Mouse (Mus musculus): Measurements from ENCODE around the gene Olfr1151. TPM values are rescaled to one million over a fixed set of nuclear protein-coding genes. Genes with fewer than 3 reads are reported as not detected.

The Olfr1151 gene
- not detected in 2 replicates for polyA plus RNA-seq (2015; fragmentation: Nextera tagmentation; extraction: Ambion mirVana)

GRCm38 (mm10) chr2:87855562-87855961 lies at the start of gene Olfr1151:
Olfr1151 (plus strand) TSS chr2:87855862.
- WGBS, result 85% methylated on average over 1 of the region's 1 CpGs
- DNase-seq (ENCODE audit: low spot score) (no peak), ATAC-seq (ENCODE audit: low FRiP score, low TSS enrichment) (no peak)
- Histone ChIP-seq H3K9ac (ENCODE audit: low read length) (no peak within 1 kb of the TSS), H3K27me3 (ENCODE audit: control insufficient read depth, insufficient read depth, low read length) (no peaks in the 10 kb centered on the region), H3K4me1 (replicated peaks; ENCODE audit: control insufficient read depth, insufficient read depth) (no peaks in the 10 kb centered on the region), H3K27ac (replicated peaks) (no peak within 1 kb of the TSS), H3K4me2 (replicated peaks; ENCODE audit: low read depth) (no peak within 1 kb of the TSS), H3K4me3 (ENCODE audit: low read depth, low read length) (no peak within 1 kb of the TSS), H3K36me3 (ENCODE audit: control insufficient read depth, insufficient read depth, low read length) (no peaks in the 10 kb centered on the region), H3K9me3 (ENCODE audit: control insufficient read depth, low read length) (no peaks in the 10 kb centered on the region)
- TF ChIP-seq EP300 (optimal IDR thresholded peaks at IDR 0.05), result no peak
- no peak for TF ChIP-seq CTCF (IDR thresholded peaks at IDR 0.05; ENCODE audit: low read depth)

- H3K36me3 ChIP-seq (ENCODE audit: control insufficient read depth, insufficient read depth, low read length), result no peaks in the 10 kb centered on the region
- 53% methylated on average over 1 of the region's 1 CpGs for WGBS
- H3K9ac ChIP-seq (ENCODE audit: low read length), result no peak within 1 kb of the TSS
- ATAC-seq (ENCODE audit: low FRiP score, low TSS enrichment), result no peak
- H3K4me2 ChIP-seq (replicated peaks; ENCODE audit: low read depth), result no peak within 1 kb of the TSS
- no peaks in the 10 kb centered on the region for H3K9me3 ChIP-seq (ENCODE audit: control insufficient read depth, low read length)
- H3K27me3 ChIP-seq (ENCODE audit: control insufficient read depth, insufficient read depth, low read length), result no peaks in the 10 kb centered on the region
- H3K4me1 ChIP-seq (replicated peaks; ENCODE audit: control insufficient read depth, insufficient read depth), result no peaks in the 10 kb centered on the region
- no peak for TF ChIP-seq EP300 (optimal IDR thresholded peaks at IDR 0.05)
- TF ChIP-seq CTCF (IDR thresholded peaks at IDR 0.05; ENCODE audit: low read depth), result no peak
- no peak within 1 kb of the TSS for H3K4me3 ChIP-seq (ENCODE audit: low read depth, low read length)
- H3K27ac ChIP-seq (replicated peaks), result no peak within 1 kb of the TSS
- no peak for DNase-seq (ENCODE audit: low spot score)
Measured at GRCm38 (mm10) chr2:87809522-87809921, 46.1 kb upstream of the Olfr1151 start, which contains the start of gene Olfr1145. Olfr1145 (plus strand) TSS chr2:87809822.

DNA sequence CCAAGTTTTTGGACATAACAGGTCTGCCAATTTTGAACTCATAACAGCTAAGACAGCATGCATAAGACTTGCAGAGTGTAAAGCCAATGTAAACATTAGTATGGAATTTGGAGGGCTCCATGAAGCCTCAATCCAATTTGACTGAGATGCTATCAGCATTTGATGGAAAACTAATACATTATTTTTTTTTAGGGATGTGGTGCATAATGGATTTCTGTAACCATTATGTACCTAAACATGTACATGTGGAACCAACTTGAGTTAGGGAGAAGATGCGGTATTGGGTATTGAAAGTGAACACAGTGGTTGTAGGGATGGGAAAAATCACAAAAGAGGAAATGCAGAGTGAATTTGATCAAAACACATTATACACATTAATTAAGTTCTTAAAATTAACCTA lies 25.4 kb upstream of the Olfr1151 start, which contains the start of gene Olfr1148:
Gene Olfr1148, plus strand, starts transcription at position 301 of the 400 bp plus-strand sequence.
- DNase-seq (ENCODE audit: low spot score) (no peak), ATAC-seq (ENCODE audit: low FRiP score, low TSS enrichment) (no peak)
- Histone ChIP-seq H3K4me1 (replicated peaks; ENCODE audit: control insufficient read depth, insufficient read depth) (no peaks in the 10 kb centered on the region), H3K36me3 (ENCODE audit: control insufficient read depth, insufficient read depth, low read length) (no peaks in the 10 kb centered on the region), H3K4me2 (replicated peaks; ENCODE audit: low read depth) (no peak within 1 kb of the TSS), H3K9ac (ENCODE audit: low read length) (no peak within 1 kb of the TSS), H3K27me3 (ENCODE audit: control insufficient read depth, insufficient read depth, low read length) (no peaks in the 10 kb centered on the region), H3K4me3 (ENCODE audit: low read depth, low read length) (no peak within 1 kb of the TSS), H3K27ac (replicated peaks) (no peak within 1 kb of the TSS), H3K9me3 (ENCODE audit: control insufficient read depth, low read length) (no peaks in the 10 kb centered on the region)
- TF ChIP-seq CTCF (IDR thresholded peaks at IDR 0.05; ENCODE audit: low read depth), result no peak
- 74% methylated on average over 1 of the region's 1 CpGs for WGBS

DNA sequence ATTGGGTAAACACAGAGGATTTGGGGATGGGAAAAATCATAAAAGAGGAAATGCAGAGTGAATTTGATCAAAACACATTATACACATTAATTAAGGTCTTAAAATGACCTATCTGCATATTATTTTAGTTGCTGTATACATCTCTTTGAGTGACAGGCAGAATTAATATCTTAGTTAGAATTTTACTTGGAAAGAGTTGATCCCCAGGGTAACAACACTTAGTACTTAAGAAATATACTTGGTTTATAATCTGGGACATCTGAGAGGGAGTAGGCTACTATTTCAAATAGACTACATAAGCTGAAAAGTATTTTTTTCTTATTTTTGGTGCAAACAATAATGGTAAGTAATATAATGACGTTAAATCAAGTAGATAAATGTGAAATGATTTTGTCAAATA lies 12.0 kb upstream of the Olfr1151 start, which contains the start of gene Olfr1150-ps1:
Gene Olfr1150-ps1, plus strand, starts transcription at position 301 of the 400 bp plus-strand sequence.
- Histone ChIP-seq H3K4me3 (ENCODE audit: low read depth, low read length) (no peak within 1 kb of the TSS), H3K4me2 (replicated peaks; ENCODE audit: low read depth) (no peak within 1 kb of the TSS)
- no peak for ATAC-seq (ENCODE audit: low FRiP score, low TSS enrichment)

DNA sequence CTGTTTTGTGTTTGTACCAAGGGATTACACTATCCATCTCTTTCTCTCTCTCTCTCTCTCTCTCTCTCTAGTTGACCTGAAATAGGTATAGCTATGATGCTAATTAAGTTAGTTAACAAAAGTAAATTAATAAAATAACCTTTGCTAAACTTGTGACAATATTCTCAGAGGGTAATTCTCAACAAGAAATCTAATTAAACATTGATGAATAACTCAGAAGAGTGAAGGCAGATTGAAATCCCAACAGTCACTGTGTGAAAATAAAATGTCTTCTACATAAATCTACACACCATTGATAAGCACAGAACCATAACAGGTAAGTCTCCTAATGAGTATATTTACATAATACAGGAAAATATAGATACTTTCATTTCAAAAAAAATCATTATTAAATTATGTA lies 10.5 kb downstream of the Olfr1151 start, which contains the start of gene Olfr1152:
Gene Olfr1152, plus strand, starts transcription at position 301 of the 400 bp plus-strand sequence.
- DNase-seq (ENCODE audit: low spot score) (no peak), ATAC-seq (ENCODE audit: low FRiP score, low TSS enrichment) (no peak)
- no peak within 1 kb of the TSS for H3K4me3 ChIP-seq (ENCODE audit: low read depth, low read length)
- H3K9ac ChIP-seq (ENCODE audit: low read length), result no peak within 1 kb of the TSS
- no peak within 1 kb of the TSS for H3K27ac ChIP-seq (replicated peaks)
- no peaks in the 10 kb centered on the region for H3K4me1 ChIP-seq (replicated peaks; ENCODE audit: control insufficient read depth, insufficient read depth)
- H3K27me3 ChIP-seq (ENCODE audit: control insufficient read depth, insufficient read depth, low read length), result no peaks in the 10 kb centered on the region
- H3K36me3 ChIP-seq (ENCODE audit: control insufficient read depth, insufficient read depth, low read length), result no peaks in the 10 kb centered on the region
- no peak within 1 kb of the TSS for H3K4me2 ChIP-seq (replicated peaks; ENCODE audit: low read depth)
- H3K9me3 ChIP-seq (ENCODE audit: control insufficient read depth, low read length), result no peaks in the 10 kb centered on the region
- TF ChIP-seq EP300 (optimal IDR thresholded peaks at IDR 0.05), result no peak
- no peak for TF ChIP-seq CTCF (IDR thresholded peaks at IDR 0.05; ENCODE audit: low read depth)

More for the DNA sequence above, 12.0 kb upstream of the Olfr1151 start, which contains the start of gene Olfr1150-ps1:
- H3K27ac ChIP-seq (replicated peaks), result no peak within 1 kb of the TSS
- TF ChIP-seq EP300 (optimal IDR thresholded peaks at IDR 0.05), result no peak
- no peak for TF ChIP-seq CTCF (IDR thresholded peaks at IDR 0.05; ENCODE audit: low read depth)
- no peak within 1 kb of the TSS for H3K9ac ChIP-seq (ENCODE audit: low read length)
- DNase-seq (ENCODE audit: low spot score), result no peak
- H3K9me3 ChIP-seq (ENCODE audit: control insufficient read depth, low read length), result no peaks in the 10 kb centered on the region
- 76% methylated on average over 1 of the region's 1 CpGs for whole genome bisulfite sequencing
- no peaks in the 10 kb centered on the region for H3K4me1 ChIP-seq (replicated peaks; ENCODE audit: control insufficient read depth, insufficient read depth)
- H3K27me3 ChIP-seq (ENCODE audit: control insufficient read depth, insufficient read depth, low read length), result no peaks in the 10 kb centered on the region
- no peaks in the 10 kb centered on the region for H3K36me3 ChIP-seq (ENCODE audit: control insufficient read depth, insufficient read depth, low read length)

GRCm38 (mm10) chr2:87894662-87895061 lies 39.0 kb downstream of the Olfr1151 start, which contains the start of gene Olfr1153:
Olfr1153 (plus strand) TSS chr2:87894962.
- no peak within 1 kb of the TSS for H3K27ac ChIP-seq (replicated peaks)
- no peak within 1 kb of the TSS for H3K9ac ChIP-seq (ENCODE audit: low read length)
- no peak within 1 kb of the TSS for H3K4me2 ChIP-seq (replicated peaks; ENCODE audit: low read depth)
- no peaks in the 10 kb centered on the region for H3K9me3 ChIP-seq (ENCODE audit: control insufficient read depth, low read length)
- TF ChIP-seq EP300 (optimal IDR thresholded peaks at IDR 0.05) (no peak), CTCF (IDR thresholded peaks at IDR 0.05; ENCODE audit: low read depth) (no peak)
- 63% methylated on average over 1 of the region's 1 CpGs for WGBS
- no peaks in the 10 kb centered on the region for H3K36me3 ChIP-seq (ENCODE audit: control insufficient read depth, insufficient read depth, low read length)
- no peak for DNase-seq (ENCODE audit: low spot score)
- no peaks in the 10 kb centered on the region for H3K4me1 ChIP-seq (replicated peaks; ENCODE audit: control insufficient read depth, insufficient read depth)
- no peak for ATAC-seq (ENCODE audit: low FRiP score, low TSS enrichment)
- H3K27me3 ChIP-seq (ENCODE audit: control insufficient read depth, insufficient read depth, low read length), result no peaks in the 10 kb centered on the region
- no peak within 1 kb of the TSS for H3K4me3 ChIP-seq (ENCODE audit: low read depth, low read length)

All from stomach, postnatal 0 days (tissue).